Mouse (Mus musculus) layer of hippocampus, adult 11-12 months (tissue): Measurements from ENCODE around the gene Aftph.

ENCODE experiments used
- DNase-seq: peaks from one replicate; pipeline ENCODE4 v3.0.0; 2022; ENCODE audit warnings: low spot score

The Aftph gene

DNA sequence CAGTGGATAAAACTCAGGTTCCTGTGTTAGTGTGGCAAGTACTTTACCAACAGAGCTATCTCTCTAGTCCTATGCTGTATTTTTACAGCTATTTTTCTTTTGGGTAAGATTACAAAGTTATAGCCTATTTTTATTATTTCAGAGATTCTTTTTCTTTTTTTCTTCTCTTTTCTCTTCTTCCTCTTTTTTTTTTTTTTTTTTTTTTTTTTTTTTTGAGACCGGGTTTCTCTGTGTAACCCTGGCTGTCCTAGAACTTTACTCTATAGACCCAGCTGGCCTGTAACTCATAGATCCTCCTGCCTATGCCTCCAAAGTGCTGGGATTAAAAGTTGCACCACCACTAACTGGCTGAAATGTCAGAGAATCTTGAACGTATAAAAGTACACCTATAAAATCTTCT, 13.3 kb downstream of the Aftph start:
- no peak for DNase-seq

DNA sequence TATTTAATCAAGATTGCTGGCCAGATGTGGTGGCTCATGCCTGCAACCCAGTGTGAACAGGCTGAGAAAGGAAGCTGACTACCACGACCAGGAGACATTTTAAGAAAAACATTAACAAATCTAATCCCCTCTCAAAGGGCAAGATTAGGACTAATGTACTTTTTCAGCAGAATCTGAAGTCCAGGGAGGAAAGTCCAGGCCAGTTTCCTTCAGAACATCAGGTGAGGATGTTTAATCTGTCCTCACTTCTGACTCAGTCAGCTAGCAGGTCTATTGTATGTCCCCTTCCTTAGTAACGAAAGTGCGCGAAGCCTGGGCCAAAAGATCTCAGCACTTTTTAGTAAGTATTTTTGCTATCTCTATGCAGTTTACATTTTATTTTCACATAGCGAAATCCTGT, 17.8 kb downstream of the Aftph start:
- no peak for DNase-seq

DNA sequence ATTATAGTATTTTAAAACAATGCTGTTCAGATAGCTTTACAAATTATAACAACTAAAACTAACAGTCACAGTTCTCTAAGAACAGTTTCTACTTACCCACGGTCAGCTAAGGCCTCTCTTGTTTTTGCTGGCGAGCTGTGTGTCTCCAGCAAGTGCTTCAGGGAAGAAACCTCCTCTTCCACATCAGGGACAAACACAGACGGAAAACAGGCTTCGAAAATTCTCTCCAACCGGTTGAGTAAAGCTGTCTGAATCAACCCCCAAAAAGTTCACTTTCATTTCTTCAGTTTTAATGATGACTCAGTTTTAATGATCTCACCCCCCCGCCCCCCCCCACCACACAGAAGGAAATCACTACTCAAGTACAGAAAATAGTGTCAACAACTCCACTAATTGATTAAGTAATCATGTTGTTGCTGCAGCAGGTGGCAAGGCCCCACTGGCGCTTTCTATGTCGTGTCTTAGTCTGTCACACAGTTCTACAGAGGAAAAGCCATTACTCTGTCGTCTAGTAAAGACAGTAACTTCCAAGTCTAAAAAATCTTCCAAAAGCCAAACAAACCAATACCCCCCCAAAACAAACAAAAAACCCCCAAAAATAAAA, 29.2 kb downstream of the Aftph start:
- DNase-seq: no peak

DNA sequence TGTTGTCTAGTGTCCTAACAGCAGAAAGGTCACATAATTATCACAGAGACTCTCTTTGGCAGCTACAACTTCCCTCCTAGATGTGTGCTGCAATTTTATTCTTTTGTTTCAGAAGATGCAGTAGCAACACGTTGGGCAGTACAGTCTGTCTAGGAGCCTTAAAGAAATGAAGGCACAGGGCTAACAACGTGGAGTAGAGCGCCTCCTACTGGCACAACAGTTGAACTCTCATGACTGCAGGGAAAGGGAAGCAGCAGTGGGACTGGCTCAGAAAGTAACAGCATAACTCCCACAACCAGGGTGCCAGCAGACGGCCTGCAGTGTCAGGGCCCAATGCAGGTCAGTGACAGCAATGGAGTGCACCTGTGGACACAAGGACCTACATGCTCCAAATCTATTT, 50.4 kb downstream of the Aftph start:
- peak; percentile 66 for DNase-seq

DNA sequence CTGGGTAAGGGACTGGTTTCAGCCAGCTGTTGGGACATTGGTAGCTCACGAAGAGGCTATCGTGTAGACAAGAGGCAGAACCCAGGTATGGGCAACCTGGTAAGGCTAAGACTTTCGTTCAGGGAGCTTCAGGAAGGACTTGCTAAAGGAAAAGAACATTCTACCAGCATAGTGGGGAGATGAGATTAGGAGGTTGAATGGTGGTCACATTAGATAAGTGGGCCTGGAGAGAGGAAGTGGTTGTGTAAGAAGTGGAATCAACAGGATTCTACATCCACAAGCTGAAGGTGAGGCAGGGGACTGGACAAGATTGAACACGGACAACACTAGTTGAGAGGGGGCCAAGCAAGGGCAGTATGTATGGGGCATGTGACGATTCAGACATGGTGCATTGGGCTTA, 59.7 kb downstream of the Aftph start:
- DNase-seq: no peak

DNA sequence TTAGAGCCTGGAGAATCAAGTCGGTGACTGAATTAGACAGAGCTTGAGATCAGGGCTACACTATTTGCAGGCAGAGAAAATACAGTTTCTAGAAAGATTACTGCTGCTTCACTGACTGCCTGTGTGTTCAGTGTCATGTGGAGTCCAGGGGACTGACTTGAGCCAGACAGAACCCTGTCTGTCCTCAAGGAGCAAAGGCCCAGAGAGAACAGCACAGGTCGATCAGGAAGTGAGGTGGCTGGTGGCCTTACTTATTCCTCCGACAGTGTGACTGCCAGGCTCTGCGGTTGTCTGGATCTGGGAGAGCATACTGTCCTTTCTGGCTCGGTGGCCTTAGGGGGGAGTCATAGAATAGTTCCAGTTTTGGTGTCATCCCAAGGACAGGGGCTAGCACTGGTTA, 60.6 kb downstream of the Aftph start:
- DNase-seq: no peak

DNA sequence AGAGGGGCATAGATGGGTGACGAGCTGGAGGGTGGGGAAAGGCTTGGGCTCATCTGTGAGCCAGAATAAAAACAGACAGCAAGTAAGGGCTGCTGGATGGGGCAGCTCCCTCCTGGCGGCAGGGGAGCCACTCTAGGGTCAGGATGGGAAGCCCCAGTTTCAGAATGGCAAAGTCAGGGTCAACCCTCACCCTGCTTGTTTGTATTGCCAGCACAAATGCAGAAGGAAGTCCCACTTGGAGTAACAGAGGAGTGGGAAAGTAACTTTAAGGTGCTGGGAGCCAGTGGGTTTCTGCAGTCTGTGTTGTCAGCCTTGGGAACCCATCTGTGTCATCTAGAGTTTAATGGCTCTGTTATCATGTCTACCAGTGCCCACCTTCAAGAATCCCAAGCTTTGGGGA, 62.0 kb downstream of the Aftph start:
- no peak for DNase-seq

DNA sequence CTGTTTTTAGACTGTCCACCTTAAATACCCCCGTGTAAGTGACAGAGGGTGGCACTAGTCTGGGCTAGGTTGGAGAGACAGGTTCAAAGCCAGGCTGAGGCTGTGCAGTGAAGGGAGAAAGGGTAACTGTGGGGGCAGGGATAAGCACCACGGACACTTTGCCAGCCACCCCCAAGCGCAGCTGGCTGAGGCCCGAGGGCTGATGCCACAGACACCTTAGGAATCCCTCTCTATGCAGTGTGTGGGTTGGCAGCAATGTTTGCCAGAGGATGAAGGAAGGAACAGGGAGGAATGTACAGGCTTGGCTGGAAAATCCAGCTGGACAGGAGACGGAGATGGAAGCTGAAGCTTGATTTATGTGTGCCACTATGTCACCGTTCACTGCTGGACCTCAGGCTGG, 68.9 kb downstream of the Aftph start:
- DNase-seq: no peak

DNA sequence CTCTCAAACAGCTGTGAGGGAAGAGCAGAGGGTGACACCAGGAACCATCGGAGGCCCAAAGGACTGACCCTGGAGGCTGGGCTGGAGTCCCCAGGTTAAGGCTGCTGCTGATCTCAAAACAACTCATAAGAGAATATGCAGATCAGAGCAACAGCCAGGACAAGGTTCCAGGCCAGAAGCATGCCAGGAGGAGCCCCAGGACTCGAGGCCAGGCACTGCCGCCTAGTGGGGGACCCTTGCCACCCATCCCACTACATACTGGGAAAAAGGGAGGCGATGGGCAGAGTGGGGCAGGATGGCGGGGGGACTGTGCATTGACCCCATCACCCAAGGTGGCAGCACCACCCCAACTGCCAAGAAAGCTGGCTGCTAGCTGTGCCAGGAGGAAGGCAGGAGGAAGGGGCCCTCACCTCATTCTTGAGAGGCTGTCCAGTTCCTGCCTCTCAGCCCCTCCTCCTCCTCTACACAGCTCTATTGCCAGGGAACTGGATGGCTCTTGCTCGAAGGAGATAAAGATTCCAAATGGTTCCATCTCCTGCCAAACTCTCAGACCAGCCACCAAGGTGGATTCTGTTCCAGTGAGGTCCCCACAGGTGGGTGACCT, 69.5 kb downstream of the Aftph start:
- DNase-seq: no peak

DNA sequence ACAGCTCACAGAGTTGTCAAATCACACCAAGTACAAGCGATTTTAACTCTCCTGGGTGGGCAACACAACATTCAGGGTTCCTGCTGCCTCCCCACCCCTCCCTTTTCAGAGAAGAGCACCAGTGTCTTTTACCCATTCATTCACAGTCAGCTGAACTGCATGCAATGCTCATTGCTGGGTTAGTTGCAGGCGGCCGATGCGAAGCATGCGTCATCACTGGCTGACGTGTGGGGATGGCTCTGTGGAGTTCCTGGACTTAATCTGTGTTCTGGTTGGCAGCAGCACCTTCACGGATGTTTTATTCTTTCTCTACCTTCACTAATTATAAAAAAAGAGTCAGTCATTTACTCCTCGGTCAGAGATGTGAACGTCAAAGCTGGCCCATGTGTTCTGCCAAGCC, 76.5 kb downstream of the Aftph start:
- DNase-seq: no peak

DNA sequence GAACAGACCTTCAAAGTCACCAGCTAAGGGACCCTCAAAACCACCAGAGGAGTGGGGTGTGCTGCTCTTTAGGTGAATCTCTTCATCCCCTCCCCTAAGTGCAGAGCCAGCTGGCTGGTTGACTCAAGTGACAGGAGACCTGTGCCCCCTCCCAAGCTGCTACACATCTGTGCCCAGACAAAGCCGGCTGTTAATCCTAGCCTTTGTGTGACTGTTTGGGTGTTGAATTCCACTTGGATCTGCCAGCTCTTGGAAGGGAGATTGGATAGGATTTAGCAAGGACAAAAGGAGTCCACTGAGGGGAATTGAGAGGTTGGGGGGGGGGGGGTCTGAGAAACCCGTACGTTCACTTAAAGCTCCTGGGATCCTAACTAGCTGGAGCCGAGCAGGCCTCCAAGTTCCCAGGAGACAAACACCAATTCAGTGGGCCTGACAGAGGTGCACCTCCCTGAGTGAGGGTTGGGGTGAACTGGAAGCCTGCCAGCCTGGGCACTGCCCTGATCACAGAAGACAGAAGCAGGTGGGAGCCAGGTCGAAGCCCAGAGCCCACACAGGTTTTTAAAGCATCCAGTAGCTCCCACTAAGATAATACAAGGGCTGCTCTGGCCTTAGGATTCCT, 77.7 kb downstream of the Aftph start:
- no peak for DNase-seq

DNA sequence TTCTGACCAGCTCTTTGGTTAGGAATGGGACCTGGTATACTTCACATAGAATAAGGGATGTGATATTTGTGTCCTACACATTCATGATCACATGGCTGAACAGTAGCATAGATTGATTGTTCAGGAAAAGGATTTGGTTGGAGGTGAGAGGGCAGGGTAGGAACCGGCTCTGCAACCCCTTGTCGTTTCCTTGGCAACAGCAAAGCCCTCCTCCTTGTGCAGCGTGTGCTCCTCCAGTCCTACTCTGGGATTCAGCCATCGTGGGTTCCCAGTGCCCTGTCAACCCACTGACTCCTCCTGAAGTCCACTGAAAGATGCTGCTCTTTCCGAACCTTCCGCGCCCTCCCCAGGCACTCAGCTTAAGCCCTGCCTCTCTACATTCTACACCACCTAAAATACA, 78.6 kb downstream of the Aftph start:
- DNase-seq: no peak

DNA sequence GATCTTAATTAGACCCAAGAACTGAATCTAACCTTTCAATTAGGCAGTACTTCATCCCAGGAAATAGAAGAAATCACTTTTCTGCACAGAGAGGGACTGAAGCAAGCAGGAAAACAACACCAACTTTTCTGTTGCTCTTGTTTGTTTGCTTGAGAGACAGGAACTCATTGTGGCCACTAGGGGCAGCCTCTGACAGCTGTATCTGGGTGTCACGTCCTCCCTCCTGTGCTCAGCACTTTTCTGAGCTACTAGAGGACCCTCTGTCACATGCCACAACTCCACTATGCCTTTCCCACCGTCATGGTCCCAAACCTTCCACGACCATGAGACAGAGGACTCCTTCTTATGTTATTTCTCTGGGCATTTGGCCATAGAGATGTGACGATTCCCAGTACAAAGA, 79.7 kb downstream of the Aftph start:
- DNase-seq: peak; percentile 50

DNA sequence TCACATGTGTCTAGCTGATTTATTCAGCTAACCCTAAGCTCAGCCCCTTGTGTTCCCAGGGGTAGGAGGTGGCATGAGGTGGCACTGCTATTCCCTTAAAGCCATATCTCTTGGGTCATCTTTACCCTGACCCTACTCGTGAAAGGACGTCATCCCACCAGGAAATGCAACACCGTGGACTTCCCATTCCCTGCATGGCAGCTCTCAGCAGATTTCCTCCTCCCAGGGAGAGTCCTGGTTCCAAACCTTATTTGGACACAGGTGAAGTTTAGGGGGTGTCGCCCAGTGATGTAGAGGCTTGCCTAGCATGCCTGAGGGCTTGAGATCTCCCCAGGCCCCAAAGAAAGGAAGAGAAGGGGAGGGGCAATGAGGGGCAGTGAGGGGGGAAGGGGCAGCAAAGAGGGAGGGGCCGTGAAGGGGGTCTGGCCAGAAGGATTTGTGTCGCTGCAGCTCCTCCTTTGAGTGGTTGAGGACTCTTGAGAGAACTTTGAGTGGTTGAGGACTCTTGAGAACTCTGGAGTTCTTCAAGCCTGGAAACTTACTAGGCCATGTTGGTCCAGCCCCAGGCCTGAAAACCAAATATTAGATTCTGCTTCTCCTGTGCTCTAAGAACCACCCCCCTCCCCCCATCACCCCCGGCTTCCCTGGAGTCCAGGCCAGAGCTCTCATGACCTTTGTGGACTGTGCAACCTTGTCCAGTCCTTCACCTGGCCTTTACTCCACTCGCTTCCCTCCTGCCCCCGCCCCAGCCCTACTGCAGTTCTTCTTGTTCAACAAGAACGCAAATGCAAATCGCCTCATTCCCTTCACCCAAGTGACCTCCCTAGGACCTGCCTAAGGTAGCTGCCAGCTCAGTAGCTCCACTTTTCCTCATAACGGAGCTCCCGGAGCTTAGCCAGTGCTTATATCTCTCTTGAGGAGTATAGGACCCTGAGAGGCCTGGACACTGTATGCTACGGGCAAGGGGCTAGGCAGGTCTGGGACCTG, 81.0 kb downstream of the Aftph start:
- no peak for DNase-seq

DNA sequence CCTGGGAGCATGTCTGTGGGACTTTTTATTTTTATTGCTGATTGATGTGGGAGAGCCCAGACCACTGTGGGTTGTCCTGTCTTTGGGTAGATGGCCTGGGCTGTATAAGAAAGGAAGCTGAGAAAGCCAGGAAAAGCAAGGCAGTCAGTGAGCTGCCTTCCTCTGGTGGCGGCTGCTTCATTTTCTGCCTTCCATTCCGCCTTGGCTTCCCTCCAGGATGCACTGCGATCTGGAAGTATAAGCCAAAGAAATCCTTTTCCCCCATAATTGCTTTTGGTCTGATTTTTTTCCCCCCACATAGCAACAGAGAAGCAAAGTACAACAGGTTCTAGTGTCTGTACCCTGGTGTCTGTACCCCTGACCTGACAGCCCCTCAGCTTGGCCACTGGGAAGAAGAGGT, 82.3 kb downstream of the Aftph start:
- no peak for DNase-seq

DNA sequence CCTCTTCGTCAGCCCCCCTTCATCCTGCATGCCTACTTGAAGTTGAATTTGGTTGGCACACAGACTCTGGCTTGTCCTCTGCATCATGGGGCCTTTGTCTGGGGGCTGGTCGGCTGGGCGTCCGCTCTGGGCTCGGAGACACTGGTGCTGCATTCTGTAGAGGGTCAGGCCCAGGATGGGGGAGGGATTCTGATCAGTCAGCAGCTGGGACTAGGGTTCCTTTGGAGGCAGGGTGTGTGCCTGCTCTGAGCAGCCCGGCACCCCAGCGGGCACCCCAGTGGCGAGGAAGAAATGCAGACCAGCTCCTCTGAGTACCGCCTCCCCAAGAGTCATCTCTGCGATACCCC, 84.7 kb downstream of the Aftph start:
- no peak for DNase-seq

DNA sequence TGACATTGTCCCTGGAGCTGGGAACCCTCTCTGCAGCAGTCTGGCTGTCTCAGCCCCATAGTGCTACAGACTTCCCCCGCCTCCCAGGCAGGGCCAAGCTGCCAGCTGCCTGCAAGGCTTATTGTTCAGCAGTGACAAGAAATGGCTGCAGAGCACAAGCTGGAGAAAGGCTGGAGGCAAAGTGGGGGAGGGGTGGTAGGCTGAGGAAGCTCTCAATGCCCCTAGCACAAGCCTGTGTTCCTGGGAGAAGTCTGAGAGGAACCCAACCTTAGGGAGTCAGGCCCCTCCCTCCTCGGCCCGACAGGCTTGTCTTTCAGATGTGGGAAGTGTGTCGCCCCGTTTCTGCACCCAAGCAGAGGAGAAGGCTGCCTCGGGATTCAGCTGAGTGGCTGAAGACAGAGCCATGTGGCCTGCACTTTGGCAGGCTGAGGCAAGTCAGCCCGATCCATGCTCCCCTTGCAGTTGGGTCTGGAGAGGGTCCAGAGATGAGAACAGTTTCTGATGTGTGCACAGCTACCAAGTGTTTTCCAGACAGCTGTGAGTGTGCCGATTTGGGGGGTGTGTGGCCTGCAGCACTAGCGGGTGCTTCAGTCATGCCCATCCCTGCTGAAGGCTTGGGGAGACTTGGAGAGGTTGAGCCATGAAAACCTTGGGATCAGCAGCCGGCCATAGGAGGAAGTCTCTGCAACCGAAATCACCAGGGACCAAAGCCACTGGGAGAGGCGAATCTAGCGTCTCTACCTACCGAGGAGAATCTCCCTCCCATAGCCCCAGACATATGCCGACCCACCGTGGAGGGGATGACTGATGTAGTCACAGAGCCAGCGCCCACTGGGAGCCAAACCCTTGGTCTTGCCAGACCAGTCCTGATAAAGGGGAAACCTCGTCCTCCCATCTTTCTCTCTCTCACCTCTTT, 85.3 kb downstream of the Aftph start:
- DNase-seq: peak; percentile 71

DNA sequence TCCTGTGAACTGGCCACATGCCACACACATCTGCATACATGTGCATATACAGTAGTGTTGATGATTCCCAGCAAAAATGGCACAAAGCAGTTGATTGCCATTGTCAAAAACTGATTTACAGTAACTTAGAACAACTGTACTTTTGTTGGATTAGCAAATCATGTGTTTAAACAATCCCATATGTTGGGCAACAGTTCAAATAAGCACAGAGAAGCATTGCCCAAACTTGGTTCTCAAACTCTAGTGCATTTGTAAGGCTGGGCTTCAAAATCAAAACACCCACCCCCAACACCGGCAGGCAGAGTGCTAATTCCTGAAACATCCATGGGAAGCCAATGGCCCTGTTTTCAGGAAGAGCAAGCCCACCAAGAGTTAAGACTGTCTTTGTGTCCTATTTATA, 90.2 kb downstream of the Aftph start:
- no peak for DNase-seq

DNA sequence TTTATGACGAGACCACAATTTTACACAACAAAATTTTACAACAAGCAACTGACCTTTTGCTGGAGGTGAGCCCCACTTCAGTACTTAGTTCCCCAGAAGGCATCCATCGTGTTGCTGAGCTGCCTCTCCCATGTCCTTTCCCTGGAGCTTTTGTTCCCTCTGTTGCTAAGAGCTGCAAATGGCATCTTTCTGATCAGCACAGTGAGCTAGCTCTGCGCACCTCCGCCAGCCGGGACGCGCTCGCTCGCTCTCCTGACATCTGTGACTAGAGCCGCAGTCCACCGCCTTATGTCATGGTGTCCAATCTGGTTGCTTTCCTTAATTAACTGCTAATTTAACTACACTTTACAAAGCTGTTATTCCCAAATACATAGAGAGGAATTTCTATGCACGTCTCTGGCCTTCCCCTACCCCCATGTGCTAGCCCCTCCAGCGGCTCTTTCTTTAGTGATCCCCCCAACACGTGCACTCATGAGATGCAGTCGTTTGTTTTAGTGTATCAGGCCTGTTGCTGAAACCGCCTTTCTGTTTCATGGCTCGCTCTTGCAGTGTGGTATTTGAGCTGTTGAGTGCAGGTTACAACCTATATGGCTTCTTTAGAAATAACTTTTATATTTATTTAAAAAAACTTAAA, 91.3 kb downstream of the Aftph start:
- DNase-seq: peak; percentile 39

DNA sequence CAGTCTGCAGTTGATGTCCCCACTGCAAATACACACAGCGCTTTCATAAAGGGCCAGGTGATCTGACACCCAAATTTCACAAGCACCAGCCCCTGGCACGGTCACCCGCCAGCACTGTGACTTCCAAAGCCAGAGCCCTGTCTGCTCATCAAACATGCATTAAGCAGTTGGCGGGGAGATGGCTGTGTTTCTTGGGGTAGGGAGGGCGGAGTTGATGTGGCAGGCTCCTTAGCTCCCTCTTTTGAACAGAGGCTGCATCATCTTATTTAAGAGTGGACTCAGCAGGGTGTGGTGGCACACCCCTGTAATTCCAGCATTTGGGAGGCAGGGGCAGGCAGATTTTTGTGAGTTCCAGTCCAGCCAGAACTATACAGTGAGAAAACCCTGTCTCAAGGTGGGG, 91.9 kb downstream of the Aftph start:
- no peak for DNase-seq

DNA sequence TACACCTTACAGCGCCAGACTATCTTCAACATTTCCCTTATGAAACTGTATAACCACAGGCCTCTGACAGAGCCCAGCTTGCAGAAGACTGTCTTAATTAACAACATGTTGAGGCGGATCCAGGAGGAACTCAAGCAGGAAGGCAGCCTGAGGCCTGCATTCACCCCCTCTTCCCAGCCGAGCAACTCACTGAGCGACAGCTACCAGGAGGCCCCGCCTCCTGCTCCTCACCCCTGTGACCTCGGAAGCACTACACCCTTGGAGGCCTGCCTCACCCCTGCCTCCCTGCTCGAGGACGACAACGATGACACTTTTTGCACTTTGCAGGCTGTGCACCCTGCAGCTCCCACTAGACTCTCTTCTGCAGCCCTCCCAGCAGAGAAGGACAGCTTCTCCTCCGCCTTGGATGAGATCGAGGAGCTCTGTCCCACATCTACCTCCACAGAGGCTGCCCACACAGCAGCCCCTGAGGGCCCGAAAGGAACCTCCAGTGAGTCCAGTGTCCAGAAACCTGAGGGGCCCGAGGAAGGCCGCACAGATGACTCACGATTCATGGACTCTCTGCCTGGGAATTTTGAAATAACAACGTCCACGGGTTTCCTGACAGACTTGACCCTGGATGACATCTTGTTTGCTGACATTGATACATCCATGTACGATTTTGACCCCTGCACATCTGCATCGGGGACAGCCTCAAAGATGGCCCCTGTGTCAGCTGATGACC, 93.3 kb downstream of the Aftph start:
- no peak for DNase-seq
